Mouse (Mus musculus) adrenal gland, postnatal 36 days (tissue): ENCODE data around the gene Tcf25. TPM values are rescaled to one million over a fixed set of nuclear protein-coding genes. Genes with fewer than 3 reads are reported as not detected.
A peak's percentile ranks its signal among the peaks of the same experiment; 100 is the strongest.

Experiments used
- DNase-seq, 2 experiments: peaks; one replicate each; pipeline ENCODE4 v3.0.0; 2021; ENCODE audit warnings: mixed read lengths in 1 of 2
- long read RNA-seq, 2 experiments: library from polyadenylated mRNA; stranded (forward); transcript quantifications; one replicate each; pipeline ENCODE4 v2.0.0; 2021; ENCODE audit warnings: borderline sequencing depth in 2 of 2
- total RNA-seq, 2 experiments: library from RNA; stranded (reverse); gene quantifications; 2 replicates each; pipeline ENCODE4 v1.2.3; 2021

Tcf25 gene
- total RNA-seq = 100 to 1,000 TPM; 213 to 255 TPM
- long read RNA-seq, experiment 1, full-length matches to known transcripts = 164 of 254 reads
- long read RNA-seq, experiment 1, partial matches to known transcripts = 61 of 254 reads
- long read RNA-seq, experiment 1, other reads (novel, unspliced or antisense) = 29 of 254 reads
- long read RNA-seq, experiment 2, full-length matches to known transcripts = 63 of 86 reads
- long read RNA-seq, experiment 2, partial matches to known transcripts = 11 of 86 reads
- long read RNA-seq, experiment 2, other reads (novel, unspliced or antisense) = 12 of 86 reads

GRCm38 (mm10) chr8:123373403-123374238, at the start of gene Tcf25:
TSS of gene Tcf25 (plus strand) at chr8:123373753.
- peak; percentile 96 to 97 for DNase-seq

GRCm38 (mm10) chr8:123328552-123328951, 45.0 kb upstream of the Tcf25 start:
- DNase-seq = no peak

- no peak for DNase-seq
Observed at GRCm38 (mm10) chr8:123329350-123329749, 44.2 kb upstream of the Tcf25 start.

GRCm38 (mm10) chr8:123329961-123330360, 43.6 kb upstream of the Tcf25 start:
- no peak for DNase-seq

GRCm38 (mm10) chr8:123330701-123331100, 42.9 kb upstream of the Tcf25 start:
- DNase-seq = no peak

GRCm38 (mm10) chr8:123331301-123331700, 42.3 kb upstream of the Tcf25 start:
- DNase-seq = no peak

GRCm38 (mm10) chr8:123331810-123332209, 41.7 kb upstream of the Tcf25 start:
- no peak for DNase-seq

GRCm38 (mm10) chr8:123332262-123333090, 41.1 kb upstream of the Tcf25 start, which contains the start of gene Spire2:
TSS of gene Spire2 (plus strand) at chr8:123332713.
- DNase-seq = peak; percentile 84 to 87

GRCm38 (mm10) chr8:123333091-123333587, 40.4 kb upstream of the Tcf25 start:
- DNase-seq = no peak

GRCm38 (mm10) chr8:123333864-123334263, 39.7 kb upstream of the Tcf25 start:
- no peak for DNase-seq

GRCm38 (mm10) chr8:123334467-123334866, 39.1 kb upstream of the Tcf25 start:
- no peak for DNase-seq

GRCm38 (mm10) chr8:123337475-123337874, 36.1 kb upstream of the Tcf25 start:
- no peak for DNase-seq

- DNase-seq = no peak
Observed at GRCm38 (mm10) chr8:123340071-123340470, 33.5 kb upstream of the Tcf25 start.

GRCm38 (mm10) chr8:123341040-123342015, 32.2 kb upstream of the Tcf25 start:
- no peak for DNase-seq

- no peak for DNase-seq
Observed at GRCm38 (mm10) chr8:123342253-123342652, 31.3 kb upstream of the Tcf25 start.

- DNase-seq = no peak
Observed at GRCm38 (mm10) chr8:123342911-123343310, 30.6 kb upstream of the Tcf25 start.

- no peak for DNase-seq
Observed at GRCm38 (mm10) chr8:123343422-123343821, 30.1 kb upstream of the Tcf25 start.

GRCm38 (mm10) chr8:123345135-123345534, 28.4 kb upstream of the Tcf25 start:
- peak in 1 of 2 experiments; percentile 23 for DNase-seq

- peak; percentile 12 to 28 for DNase-seq
Observed at GRCm38 (mm10) chr8:123345856-123346255, 27.7 kb upstream of the Tcf25 start.

- DNase-seq = no peak
Observed at GRCm38 (mm10) chr8:123347293-123347692, 26.3 kb upstream of the Tcf25 start.
